Mouse (Mus musculus): Measurements from ENCODE around the gene Tle1.

Gene Tle1

DNA sequence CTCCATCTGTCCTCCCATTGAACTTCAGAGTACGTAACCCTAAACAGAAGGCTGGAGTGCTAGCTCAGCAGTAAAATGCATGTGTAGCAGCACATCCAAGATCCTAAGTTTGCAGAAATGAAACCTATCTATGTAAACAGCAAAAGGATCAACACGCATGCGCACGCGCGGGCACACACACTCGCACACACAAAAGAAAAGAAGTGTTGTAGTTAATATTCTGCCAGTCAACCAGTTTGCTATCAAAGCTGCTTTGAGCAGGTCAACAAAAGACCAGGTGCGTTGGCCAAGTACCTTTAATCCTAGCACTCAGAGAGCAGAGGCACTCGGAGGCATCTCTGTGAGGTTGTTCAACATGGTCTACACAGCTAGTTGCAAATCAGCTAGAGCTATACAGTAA lies 35.0 kb downstream of the Tle1 start:
- no peak for DNase-seq (ENCODE audit: low spot score in 2 of 2)

DNA sequence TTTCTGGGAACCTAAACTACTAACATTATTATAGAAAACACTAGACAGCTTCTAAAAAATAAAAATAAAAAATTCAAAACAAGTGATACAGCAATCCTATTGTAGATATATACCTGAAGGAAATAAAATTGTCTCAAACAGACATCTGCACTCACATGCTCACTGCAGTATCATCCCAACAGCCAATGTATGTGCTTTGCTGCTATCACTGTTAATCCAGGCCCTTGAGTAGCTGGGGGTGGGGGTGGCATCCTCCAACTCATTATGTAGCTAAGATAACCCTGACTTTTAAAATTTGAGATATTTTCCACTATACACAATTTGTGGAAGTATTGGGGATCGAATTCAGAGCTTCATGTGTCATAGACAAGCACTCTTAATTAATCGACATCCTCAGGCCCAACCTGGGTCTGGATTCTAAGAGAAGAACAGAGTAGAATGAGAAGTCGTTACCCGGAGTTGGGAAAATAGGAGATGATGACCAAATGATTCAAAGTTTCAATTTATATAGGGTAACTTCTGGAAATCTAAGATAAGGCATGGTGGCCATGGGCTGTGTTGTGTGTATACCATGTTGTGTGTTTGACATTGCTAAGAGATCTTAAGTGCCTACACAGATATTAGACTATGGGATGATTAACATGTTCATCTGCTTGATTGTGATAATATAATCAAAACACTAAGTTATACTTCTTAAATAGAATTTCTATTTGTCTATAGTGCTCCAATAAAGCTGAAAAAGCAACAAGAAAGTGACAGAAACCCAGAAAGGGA lies 38.1 kb downstream of the Tle1 start:
- no peak for DNase-seq (ENCODE audit: low spot score in 2 of 2)

DNA sequence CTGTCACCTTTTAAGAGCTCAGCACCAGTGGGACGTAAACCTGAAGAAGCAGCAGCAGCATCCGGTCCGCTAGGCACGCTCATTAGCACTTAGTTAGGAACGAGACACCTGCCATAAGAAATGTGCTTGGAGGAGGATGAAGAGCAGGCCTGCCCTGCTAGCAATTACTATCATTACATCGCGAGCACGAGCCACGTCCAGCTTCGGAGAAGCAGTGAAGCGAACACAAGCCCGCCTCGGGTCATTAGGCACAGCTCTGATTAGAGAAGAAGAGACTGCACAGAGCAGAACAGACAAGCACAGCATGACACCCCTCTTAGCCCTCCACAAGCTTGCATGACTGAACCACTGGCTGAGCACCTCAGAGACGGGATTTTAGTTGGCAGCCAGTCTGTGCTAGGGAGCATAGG lies 40.6 kb downstream of the Tle1 start:
- no peak for DNase-seq (ENCODE audit: low spot score in 2 of 2)

DNA sequence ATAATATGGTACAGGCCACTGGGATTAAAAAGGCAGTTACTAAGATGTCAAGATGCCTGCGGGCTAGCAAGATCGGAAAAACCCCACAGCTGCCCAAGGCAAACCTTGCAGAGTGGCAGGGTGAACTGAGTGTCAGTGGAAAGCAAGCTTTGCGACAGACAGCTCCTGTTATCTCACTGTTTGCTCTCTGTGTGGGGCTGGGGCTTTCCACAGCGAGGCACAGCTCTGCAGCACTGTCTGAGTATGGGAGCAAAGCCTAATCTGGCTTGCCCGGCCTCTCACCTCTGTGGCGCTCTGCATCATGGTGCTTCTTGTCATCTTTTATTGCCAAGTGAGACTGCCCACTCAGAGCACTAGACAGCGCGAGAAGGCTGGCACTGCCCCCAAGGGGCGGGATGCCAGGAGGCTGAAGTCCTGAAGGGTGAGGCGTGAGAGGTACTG lies 42.8 kb downstream of the Tle1 start:
- no peak for DNase-seq (ENCODE audit: low spot score in 2 of 2)

DNA sequence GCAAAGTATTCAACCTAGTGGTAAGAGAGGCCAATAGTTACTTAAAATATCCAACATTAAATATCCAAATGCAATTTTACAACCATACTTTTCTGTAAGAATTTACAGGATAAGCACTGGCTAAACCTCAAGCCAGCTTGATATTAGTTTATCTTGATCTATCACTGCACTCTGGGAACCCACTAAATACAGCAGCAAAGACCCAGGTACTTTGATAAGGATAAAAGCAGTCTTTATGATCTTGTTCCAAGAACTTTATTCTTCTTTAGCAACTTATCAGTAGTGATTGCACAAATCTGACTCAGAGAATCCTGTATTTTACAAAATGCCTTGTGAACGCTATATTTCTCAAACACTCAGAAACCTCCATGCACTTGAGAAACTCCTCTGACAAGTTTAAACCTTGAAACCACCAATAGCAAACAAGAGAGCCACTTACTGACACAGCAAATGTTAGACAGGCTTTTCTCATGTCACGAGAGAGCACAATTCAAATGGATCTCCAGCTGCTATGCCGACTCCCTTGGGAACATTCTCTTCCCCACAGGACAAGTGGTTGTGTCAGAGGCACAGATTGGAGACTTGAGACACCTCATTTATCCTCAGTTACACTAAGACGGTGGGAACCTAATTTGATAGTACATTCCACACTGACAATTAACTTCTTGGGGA lies 50.1 kb downstream of the Tle1 start:
- no peak for DNase-seq (ENCODE audit: low spot score in 2 of 2)

DNA sequence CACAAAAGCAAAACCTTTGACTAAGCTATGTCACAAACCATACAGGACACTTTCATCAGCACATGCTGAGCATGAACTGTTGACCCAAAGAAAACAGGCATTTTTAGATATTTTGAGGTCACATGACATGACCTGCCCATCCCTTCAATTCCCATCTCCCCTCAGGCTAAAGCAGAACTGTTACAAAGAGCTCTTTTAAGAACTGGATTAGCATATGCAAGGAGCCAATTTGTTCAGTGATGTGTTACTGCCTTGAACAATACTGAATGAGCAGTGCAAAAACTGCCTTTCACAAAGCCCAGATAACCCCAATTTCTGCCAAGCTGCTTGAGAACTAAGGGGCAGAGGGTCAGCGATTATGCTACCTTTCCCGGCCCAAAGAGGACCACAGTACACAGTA lies 54.7 kb downstream of the Tle1 start:
- DNase-seq (ENCODE audit: low spot score in 2 of 2), result peak in 1 of 2 experiments; percentile 33

DNA sequence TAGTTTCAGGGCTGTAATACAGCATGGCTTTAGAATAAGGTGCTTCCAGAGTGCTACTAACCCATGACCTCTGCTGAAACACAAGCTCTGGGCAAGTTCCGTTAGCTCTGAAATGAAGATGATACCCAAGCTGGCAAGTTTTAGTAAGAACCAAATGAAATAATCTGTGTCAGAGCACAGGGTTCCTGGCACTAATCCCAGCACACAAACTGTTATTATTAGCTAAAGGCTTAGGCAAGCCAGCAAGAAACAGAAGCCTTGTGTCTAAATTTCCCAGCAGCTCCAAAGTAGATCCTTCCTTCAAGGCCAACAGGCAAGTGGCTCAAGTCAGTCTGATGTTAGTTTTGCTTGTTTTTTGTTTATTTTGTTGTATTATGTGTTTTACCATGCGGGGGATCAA lies 56.2 kb downstream of the Tle1 start:
- DNase-seq (ENCODE audit: low spot score in 2 of 2), result peak; percentile 22 to 31

DNA sequence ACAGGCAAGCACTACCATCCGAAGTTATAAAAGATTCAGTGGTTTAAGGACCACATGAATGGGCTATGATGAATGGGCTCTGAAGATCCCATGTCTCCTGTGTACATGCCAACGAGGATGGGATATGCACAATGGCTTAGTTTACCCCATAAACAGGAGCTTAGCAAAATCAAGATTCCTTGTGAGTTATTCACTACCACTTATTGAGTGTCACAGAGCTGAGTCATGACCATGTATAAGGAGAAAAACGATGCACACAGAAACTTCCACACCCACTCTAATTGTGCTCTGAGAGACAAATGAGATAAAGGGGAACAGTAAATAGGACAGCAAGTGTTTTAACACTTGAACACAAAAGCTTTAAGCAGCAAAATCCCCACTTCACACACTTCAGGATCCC lies 60.0 kb downstream of the Tle1 start:
- DNase-seq (ENCODE audit: low spot score in 2 of 2), result no peak

DNA sequence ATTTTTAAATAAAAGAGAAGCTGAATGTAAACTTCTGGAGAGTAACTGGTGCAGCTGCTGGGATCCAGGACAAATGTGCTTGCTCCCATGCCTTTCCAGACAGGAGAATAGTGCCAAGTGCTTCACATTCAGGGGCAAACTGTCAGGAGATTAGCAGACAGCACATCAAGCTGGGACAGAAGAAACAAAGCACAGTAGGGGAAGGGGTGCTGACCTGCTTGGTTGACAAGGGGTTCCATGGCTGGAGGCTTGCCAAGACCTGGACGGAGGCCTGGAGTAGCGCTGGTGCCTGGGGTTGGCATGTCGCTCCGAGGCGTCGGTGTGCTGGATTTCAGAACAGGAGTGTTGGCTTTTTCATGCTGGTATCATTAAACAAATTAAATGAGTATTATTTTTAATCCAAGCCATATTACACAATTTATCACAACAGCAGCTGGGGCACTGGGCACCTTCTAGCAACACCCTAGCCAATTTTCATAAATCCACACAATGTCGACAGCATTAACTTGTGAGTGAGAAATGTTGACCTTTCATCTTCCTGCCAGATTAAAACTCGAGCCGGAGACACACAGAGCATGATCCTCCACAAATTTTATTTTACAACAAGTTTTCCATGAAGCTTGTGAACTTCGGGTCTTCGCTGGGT lies 61.1 kb downstream of the Tle1 start:
- DNase-seq (ENCODE audit: low spot score in 2 of 2), result no peak

DNA sequence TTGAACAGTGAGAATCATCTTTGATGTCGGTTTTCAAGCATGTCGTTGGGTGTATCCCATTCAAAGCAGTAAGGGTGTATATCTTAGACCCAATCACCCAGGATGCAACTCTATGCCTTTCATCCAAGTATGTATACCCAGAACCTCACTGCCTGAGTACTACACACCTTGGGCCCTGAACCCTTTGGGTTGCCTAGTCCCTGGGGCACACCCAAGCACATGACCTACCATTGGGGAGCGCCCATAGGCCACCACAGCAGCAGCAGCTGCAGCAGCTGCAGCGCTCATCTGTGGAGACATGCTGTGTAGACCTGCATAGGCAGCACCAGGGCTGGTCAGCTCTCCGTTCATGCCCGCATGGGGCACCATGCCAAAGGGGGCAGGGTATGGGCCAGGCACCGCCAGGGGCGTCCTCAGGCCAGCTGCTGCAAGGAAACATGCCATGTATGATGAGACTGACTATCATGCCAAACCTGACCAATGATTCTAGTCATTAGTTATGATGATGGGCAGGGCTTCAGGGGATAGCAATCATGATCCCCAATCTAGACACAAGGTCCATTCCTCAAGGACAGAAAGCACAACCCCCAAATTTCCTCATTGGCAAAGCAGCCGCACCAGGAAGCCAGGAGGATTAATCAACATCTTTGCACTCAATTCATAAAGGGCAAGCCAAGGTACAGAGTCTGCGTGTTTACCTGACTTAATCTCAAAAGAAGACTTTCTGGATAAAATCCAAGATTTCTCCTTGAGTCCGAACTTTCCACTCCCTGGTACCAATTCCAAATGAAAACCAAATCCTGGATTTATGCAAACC lies 62.2 kb downstream of the Tle1 start:
- DNase-seq (ENCODE audit: low spot score in 2 of 2), result no peak

DNA sequence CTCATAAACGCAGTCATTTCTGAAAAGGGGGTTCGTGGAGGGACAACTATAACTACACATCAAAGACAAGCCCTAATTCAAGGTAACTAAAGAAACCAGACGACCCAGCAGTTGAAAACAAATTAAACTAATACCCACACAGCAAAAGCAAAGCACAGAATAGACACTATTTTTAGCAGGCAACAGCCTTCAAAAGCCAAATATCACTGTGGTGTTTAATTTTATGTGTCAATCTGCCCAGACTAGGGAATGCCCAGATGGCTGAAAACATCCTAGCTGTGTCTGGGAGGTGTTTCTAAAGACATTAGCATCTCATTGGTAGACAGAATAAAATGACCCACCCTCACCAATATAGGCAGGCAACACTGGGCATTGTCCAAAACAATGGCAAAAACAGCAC lies 68.1 kb downstream of the Tle1 start:
- no peak for DNase-seq (ENCODE audit: low spot score in 2 of 2)

DNA sequence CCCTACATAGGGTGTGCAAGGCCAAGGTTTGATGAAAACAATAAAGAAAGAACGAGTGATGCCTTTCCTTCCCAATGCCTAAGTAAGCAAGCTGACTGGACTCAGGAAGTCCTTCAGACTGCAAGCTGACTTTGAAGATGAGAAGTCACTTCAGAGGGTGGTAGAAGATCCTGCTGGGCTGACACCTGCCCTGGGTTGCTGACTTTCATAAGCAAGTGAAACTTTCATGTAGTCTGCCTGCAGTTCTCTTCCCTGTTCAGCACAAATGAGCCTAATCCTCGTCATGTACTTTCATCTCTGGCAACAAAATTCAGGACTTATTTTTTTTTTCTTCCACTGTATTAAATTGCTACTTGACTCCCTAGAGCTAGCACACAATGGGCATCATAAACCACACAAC lies 73.1 kb downstream of the Tle1 start:
- no peak for DNase-seq (ENCODE audit: low spot score in 2 of 2)

DNA sequence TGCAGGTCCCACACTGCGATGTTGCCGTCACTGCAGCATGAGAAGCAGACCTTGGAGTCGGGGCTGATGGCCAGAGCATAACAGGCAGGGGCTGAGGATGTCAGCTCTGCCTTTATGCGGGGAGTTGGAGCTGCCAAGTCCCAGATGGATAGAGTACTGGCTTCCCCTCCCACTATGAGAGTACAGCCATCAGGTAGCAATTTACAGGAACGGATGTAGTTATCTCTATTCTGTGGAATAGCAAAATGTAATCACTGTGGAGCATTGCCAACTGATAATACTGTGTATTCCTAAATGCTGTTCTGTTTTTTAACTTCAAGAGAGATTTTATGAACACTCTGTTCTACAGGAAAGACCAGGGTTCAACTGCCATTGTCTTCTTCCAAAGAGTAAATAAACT lies 75.9 kb downstream of the Tle1 start:
- DNase-seq (ENCODE audit: low spot score in 2 of 2), result no peak

DNA sequence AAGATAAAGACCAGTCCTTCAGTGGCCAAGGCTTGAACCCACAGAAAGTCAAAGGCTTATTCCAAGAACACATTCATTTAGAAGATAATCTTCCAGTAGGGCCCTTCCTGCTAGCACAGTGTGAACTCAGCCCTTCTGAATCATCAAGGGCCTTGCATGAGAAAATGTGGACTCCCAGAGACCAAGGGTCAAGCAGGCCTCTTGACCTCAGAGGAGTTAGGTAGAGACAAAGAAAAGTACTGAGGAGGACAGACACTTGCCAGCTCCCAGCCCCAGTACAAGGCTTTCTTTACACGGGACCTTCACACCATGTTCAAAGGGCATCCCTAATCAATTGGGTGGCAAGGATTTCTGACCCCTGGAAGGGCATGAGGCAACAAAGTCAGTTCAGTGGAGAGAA lies 77.9 kb downstream of the Tle1 start:
- no peak for DNase-seq (ENCODE audit: low spot score in 2 of 2)

DNA sequence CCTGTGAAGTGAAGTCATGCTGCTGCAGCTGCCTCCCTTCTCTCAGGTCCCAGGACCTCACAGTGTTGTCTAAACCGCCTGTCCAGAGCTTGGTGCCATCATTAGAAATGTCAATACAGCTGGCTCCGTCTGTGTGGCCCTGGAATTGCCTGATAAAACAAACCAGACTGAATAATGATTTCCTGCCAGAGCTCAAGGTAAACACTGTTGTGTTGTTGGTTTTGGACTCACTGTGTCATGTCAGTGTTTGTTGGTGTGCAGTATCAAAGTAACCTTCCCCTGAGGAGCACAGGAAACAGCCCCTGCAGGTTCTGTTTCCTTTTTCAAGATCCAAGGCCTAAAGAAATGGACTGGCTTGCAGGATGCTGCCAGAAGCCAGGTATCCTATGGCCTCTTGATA lies 78.4 kb downstream of the Tle1 start:
- DNase-seq (ENCODE audit: low spot score in 2 of 2), result no peak

DNA sequence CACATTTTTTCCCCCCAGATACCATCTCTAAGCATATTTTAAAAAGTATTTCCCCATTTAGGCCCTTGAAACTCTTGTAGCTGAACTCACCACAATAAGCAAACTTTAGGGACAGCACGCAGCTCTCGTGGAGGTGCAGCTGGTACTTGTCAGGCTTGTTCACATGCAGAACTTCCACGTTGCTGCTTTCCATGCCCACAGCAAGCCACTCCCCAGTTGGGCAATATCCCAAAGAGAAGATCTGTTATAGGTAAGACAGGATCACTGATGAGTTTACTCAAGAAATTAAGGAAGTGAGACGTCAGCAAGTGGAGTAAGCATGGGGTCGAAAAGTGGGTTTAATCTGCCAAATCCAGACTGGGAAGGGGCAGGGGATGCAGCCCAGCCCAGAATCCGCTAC lies 80.7 kb downstream of the Tle1 start:
- no peak for DNase-seq (ENCODE audit: low spot score in 2 of 2)

DNA sequence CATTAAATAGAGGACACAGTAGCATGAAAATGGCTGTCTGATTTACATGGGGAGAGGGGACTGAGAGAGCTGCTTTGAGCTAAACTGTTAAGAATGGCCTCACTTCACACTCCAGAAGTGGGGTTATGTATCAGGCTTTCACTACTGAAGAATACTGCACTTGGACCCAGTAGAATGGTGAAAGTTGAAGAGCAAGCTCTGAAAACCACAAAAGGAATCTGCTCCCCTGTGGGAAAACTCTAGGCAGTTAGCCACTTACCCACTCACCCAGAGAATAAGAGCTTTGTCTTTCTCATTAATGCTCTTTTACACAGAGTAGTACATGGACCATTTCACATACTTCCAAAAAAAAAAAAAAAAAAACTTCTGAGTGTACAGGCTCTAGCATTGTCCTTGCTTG lies 95.0 kb downstream of the Tle1 start:
- no peak for DNase-seq (ENCODE audit: low spot score in 2 of 2)

DNA sequence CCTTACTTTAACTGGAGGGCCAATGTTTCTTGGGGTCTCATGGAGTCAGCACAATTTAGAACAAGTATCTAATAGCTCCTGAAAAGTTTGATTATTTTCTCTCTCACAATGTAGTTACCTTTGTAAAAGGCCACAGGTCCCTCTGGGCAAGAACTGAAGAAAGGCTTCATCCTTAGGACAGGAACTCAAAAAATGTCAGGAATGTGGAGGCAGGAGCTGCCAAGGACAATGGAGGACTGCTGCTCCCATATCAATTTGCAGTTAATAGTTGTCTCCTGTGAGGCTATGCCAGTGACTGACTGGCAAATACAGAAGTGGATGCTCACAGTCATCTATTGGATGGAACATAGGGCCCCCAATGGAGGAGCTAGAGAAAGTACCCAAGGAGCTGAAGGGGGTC lies 96.5 kb downstream of the Tle1 start:
- no peak for DNase-seq (ENCODE audit: low spot score in 2 of 2)

DNA sequence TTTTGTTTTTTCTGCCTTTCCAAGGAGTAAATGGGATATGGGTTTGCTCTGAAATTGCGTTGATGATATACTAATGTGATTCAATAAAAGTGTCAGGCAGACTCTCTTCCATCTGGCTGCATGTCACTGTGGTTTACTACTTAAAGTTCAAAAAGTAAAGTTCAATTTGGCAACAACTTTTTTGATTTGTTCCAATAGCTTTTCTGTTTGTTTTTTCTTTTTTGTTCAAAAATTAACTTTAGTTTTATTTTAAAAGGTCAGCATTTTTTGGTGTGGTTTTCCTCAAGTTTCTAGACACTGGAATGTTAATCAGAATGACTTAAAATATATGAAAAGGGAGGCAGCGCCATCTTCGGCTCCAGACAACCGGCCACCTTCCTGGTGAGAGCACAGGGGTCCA lies 112.9 kb downstream of the Tle1 start:
- DNase-seq (ENCODE audit: low spot score in 2 of 2), result no peak

DNA sequence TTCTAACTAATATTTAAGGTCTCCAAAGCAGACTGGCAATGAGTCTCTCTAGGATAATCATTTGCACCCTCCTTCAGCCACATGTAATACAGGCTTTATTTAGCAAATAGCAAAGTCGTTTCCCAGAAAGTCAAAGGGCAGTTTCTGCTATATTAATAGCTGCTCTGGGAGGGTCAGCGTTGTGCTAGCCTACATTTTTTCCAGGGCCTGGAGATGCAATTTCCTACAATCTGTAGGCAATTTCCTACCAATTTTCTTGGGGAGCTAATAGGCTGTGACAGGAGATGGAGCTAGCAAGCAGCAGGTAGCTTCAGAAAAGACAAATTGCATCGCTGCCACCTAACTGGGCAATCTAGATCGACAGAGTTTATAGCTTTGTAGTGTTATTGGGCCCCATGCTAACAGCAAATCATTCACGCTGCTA lies 131.6 kb downstream of the Tle1 start:
- DNase-seq (ENCODE audit: low spot score in 2 of 2), result no peak

DNA sequence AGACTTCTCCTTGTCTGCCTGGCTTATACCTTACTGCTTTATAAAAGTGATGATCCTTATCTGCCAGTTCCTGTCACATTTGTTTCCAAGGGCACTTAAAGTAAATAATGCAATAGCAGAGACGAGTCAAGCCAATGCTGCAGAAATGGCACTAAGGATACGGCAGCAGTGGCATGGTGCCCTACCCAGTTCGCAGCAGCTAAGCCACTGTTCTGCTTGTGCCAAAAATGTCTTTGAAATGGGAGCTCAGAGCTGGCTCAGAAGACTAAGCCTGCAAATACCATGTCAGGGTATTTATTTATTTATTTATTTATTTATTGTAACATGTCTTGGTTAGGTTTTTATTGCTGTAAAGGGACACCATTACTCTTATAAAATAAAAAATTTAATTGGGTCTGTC lies 132.8 kb downstream of the Tle1 start:
- no peak for DNase-seq (ENCODE audit: low spot score in 2 of 2)

Data from left cerebral cortex, adult 9 months (tissue).